Mouse (Mus musculus) embryonic fibroblast, embryonic 13.5 days (primary cell): ENCODE measurements at regions not wholly inside any gene's neighbourhood (a gene's known extent, or its start where the extent isn't known, plus 50 kb on each side); places are given as distances from the start of the nearest gene placed in this dataset.

Experiments used
- CTCF ChIP-seq: IDR thresholded peaks from 2 replicates; pipeline ENCODE4 v1.5.1; 2011; ENCODE audit warnings: mild to moderate bottlenecking, control low read depth, low read length, moderate library complexity, borderline replicate concordance; ENCODE audit not compliant: insufficient read depth
- POLR2A ChIP-seq: IDR thresholded peaks from 2 replicates; pipeline ENCODE4 v1.6.1; 2011; ENCODE audit warnings: low read depth, mild to moderate bottlenecking, control low read depth, low read length, moderate library complexity

DNA sequence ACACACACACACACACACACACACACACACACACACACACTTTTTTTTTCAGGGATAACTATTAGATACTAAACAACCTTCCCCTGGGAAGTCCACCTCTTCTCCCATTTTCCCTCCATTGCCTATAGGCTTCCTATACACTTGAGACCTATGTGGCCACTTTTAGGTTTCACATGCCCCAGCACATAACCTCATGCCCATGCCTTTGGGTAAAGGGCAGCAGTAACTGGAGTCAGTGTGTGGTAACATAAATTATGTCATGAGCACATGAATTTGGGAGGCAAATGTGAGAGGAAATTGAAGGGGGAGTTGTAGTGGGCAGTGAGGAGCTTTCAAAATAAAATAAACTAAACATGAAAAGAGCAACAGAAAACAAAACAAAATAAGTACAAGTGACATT, 1101.5 kb downstream of the Galc start:
- TF ChIP-seq POLR2A (no peak), CTCF (no peak)
